Mouse (Mus musculus) testis, adult 2 months (tissue): ENCODE measurements around the gene Eme2.
"Not testable (repeated sequence)": the region's sequence is repeated elsewhere in the genome, so short reads cannot be mapped to it uniquely, and the experiment has no call there.

Source experiments
- CTCF ChIP-seq: fragments of 200-500 bp; IDR thresholded peaks from 2 replicates; pipeline ENCODE4 v1.5.1; 2012; ENCODE audit warnings: low read depth, mild to moderate bottlenecking, inconsistent platforms, low read length, moderate library complexity; ENCODE audit not compliant: control insufficient read depth, insufficient read depth, insufficient replicate concordance
- POLR2A ChIP-seq: fragments of 200-500 bp; IDR thresholded peaks from 2 replicates; pipeline ENCODE4 v1.6.1; 2012; ENCODE audit warnings: low read depth, mild to moderate bottlenecking, inconsistent platforms, low read length, moderate library complexity; ENCODE audit not compliant: control insufficient read depth

GRCm38 (mm10) chr17:24942453-24942852 is 47.6 kb upstream of the Eme2 start:
- not testable (repeated sequence) for TF ChIP-seq POLR2A
- TF ChIP-seq CTCF = peak; percentile 26; the same call in 1 of the 2 replicates
